Mouse (Mus musculus): ENCODE data around the gene Cby3. TPM values are rescaled to one million over a fixed set of nuclear protein-coding genes. Genes with fewer than 3 reads are reported as not detected.

Gene Cby3
- polyA plus RNA-seq, 1 experiment from 2014 or later = 0.49 TPM

DNA sequence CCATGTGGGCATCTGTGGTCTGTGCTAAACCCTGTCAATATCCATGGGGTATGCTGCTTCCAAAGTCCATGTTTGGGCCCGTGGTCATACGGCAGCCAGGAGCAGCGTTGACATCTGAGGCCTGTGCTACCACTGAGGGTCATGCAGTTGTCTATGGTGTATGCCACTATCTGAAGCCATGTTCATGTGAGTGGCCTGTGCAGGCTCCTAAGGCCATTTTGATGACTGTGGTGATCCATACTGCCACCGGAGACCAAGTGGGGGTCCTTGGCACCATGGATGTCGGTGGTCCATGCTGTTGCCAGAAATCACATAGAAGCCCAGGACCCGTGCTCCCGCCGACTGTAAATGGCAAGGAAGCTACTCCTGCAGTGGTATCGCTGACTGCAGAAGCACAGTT lies 13.3 kb downstream of the Cby3 start:
- Histone ChIP-seq H3K9ac (no peak overlapping the region), H3K36me3 (no peaks in the 10 kb centered on the region), H3K4me2 (replicated peaks) (no peak overlapping the region), H3K27ac (no peak overlapping the region), H3K9me3 (no peaks in the 10 kb centered on the region), H3K4me1 (replicated peaks) (no peaks in the 10 kb centered on the region), H3K27me3 (replicated peaks) (no peaks in the 10 kb centered on the region), H3K4me3 (replicated peaks) (no peak overlapping the region)
- ATAC-seq = no peak
- 91% methylated on average over 9 of the region's 9 CpGs for WGBS

- H3K36me3 ChIP-seq = no peaks in the 10 kb centered on the region
- H3K9me3 ChIP-seq = no peaks in the 10 kb centered on the region
- no peak overlapping the region for H3K27ac ChIP-seq
- no peak overlapping the region for H3K4me3 ChIP-seq (replicated peaks)
- no peak for ATAC-seq
- H3K4me2 ChIP-seq (replicated peaks) = no peak overlapping the region
- H3K27me3 ChIP-seq (replicated peaks) = no peaks in the 10 kb centered on the region
- H3K4me1 ChIP-seq (replicated peaks) = no peaks in the 10 kb centered on the region
- no peak overlapping the region for H3K9ac ChIP-seq
- 83% methylated on average over 5 of the region's 5 CpGs for WGBS
Measured at GRCm38 (mm10) chr11:50369360-50369911, 15.2 kb downstream of the Cby3 start.

GRCm38 (mm10) chr11:50370969-50371368 lies 16.7 kb downstream of the Cby3 start:
- Histone ChIP-seq H3K4me3 (replicated peaks) (no peak overlapping the region), H3K27ac (no peak overlapping the region), H3K9me3 (no peaks in the 10 kb centered on the region), H3K9ac (no peak overlapping the region), H3K4me1 (replicated peaks) (no peaks in the 10 kb centered on the region), H3K36me3 (no peaks in the 10 kb centered on the region), H3K4me2 (replicated peaks) (peak overlapping the region; percentile 87), H3K27me3 (replicated peaks) (no peaks in the 10 kb centered on the region)
- no peak for ATAC-seq
- WGBS = 62% methylated on average over 4 of the region's 4 CpGs

DNA sequence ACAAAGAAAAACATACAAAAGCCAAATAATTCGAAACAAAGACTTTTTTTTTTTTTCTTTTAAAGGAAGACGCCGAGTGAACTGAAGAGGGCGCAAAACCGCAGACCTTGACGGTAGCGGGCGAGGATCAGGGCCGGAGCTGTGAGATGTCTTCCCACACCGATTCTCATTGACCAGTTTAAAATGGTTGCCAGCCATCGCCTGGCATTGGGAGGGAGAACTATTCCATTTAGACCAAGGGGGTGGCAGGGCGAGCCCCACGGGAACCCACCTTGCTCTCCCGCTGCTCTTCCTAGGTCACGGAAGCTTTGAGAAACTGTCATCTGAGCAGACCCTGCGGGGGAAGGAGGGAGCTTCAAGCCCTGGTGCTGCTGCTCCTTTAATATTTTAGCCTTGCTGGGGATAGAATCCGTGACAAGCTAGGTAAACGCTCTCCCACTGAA lies 17.2 kb downstream of the Cby3 start:
- Histone ChIP-seq H3K4me2 (replicated peaks) (peak overlapping the region; percentile 87), H3K36me3 (no peaks in the 10 kb centered on the region), H3K9me3 (no peaks in the 10 kb centered on the region), H3K27me3 (replicated peaks) (no peaks in the 10 kb centered on the region), H3K27ac (0 out of 2 replicates have a peak overlapping the region, but pooled peaks have one; percentile 27), H3K4me3 (replicated peaks) (peak overlapping the region; percentile 40), H3K4me1 (replicated peaks) (peaks cover 3% of the 10 kb centered on the region; the same call in 1 of the 2 replicates), H3K9ac (peak overlapping the region; percentile 55)
- WGBS = 3% methylated on average over 18 of the region's 18 CpGs
- peak; percentile 61; the same call in 1 of the 2 replicates for ATAC-seq

DNA sequence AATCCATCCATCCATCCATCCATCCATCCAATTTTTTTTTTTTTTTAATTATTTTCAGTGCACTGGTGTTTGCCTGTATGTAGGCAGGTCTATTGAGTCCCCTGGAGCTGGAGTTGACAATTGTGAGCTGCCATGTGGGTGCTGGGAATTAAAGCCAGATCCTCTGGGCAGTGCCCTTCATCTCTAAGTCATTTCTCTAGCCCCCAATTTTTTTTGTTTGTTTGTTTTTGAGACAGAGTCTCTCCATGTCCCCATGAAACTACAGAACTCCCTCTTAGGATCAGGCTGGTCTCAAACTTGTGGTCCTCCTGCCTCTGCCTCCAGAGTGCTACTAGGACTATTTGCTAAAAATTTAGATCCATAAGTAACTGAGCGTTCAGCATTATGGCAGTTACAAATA lies 17.6 kb downstream of the Cby3 start:
- Histone ChIP-seq H3K9ac (0 out of 2 replicates have a peak overlapping the region, but pooled peaks have one; percentile 55), H3K36me3 (no peaks in the 10 kb centered on the region), H3K9me3 (no peaks in the 10 kb centered on the region), H3K4me2 (replicated peaks) (peak overlapping the region; percentile 87), H3K27me3 (replicated peaks) (no peaks in the 10 kb centered on the region), H3K27ac (no peak overlapping the region), H3K4me3 (replicated peaks) (no peak overlapping the region), H3K4me1 (replicated peaks) (peaks cover 7% of the 10 kb centered on the region; the same call in 1 of the 2 replicates)
- 97% methylated on average over 1 of the region's 1 CpGs for WGBS
- ATAC-seq = no peak

GRCm38 (mm10) chr11:50373086-50373485 lies 18.8 kb downstream of the Cby3 start:
- H3K4me3 ChIP-seq (replicated peaks) = no peak overlapping the region
- no peak overlapping the region for H3K27ac ChIP-seq
- no peak overlapping the region for H3K9ac ChIP-seq
- H3K27me3 ChIP-seq (replicated peaks) = no peaks in the 10 kb centered on the region
- H3K4me1 ChIP-seq (replicated peaks) = peaks cover 7% of the 10 kb centered on the region; the same call in 1 of the 2 replicates
- H3K4me2 ChIP-seq (replicated peaks) = no peak overlapping the region
- no peaks in the 10 kb centered on the region for H3K9me3 ChIP-seq
- ATAC-seq = no peak
- H3K36me3 ChIP-seq = no peaks in the 10 kb centered on the region

- H3K4me2 ChIP-seq (replicated peaks) = no peak overlapping the region
- no peaks in the 10 kb centered on the region for H3K27me3 ChIP-seq (replicated peaks)
- 80% methylated on average over 1 of the region's 1 CpGs for WGBS
- H3K4me1 ChIP-seq (replicated peaks) = peaks cover 7% of the 10 kb centered on the region; the same call in 1 of the 2 replicates
- H3K4me3 ChIP-seq (replicated peaks) = no peak overlapping the region
- H3K36me3 ChIP-seq = no peaks in the 10 kb centered on the region
- H3K9me3 ChIP-seq = no peaks in the 10 kb centered on the region
- no peak for ATAC-seq
- H3K9ac ChIP-seq = no peak overlapping the region
- no peak overlapping the region for H3K27ac ChIP-seq
Measured at GRCm38 (mm10) chr11:50373621-50374020, 19.4 kb downstream of the Cby3 start.

GRCm38 (mm10) chr11:50374286-50375015 lies 20.2 kb downstream of the Cby3 start:
- Histone ChIP-seq H3K4me1 (replicated peaks) (peaks cover 8% of the 10 kb centered on the region), H3K9me3 (no peaks in the 10 kb centered on the region), H3K4me2 (replicated peaks) (no peak overlapping the region), H3K4me3 (replicated peaks) (no peak overlapping the region), H3K9ac (no peak overlapping the region), H3K36me3 (no peaks in the 10 kb centered on the region), H3K27me3 (replicated peaks) (no peaks in the 10 kb centered on the region), H3K27ac (no peak overlapping the region)
- WGBS = 84% methylated on average over 13 of the region's 13 CpGs
- no peak for ATAC-seq

- H3K27me3 ChIP-seq (replicated peaks) = no peaks in the 10 kb centered on the region
- ATAC-seq = no peak
Measured at GRCm38 (mm10) chr11:50375421-50375820, 21.2 kb downstream of the Cby3 start.

GRCm38 (mm10) chr11:50376156-50376790 lies 22.0 kb downstream of the Cby3 start:
- H3K27ac ChIP-seq = peak overlapping the region; percentile 96
- no peaks in the 10 kb centered on the region for H3K27me3 ChIP-seq (replicated peaks)
- H3K9me3 ChIP-seq = no peaks in the 10 kb centered on the region
- H3K4me2 ChIP-seq (replicated peaks) = peak overlapping the region; percentile 90
- H3K9ac ChIP-seq = peak overlapping the region; percentile 74
- 30% methylated on average over 10 of the region's 10 CpGs for WGBS
- no peak for ATAC-seq
- peaks cover 13% of the 10 kb centered on the region for H3K4me1 ChIP-seq (replicated peaks)
- H3K4me3 ChIP-seq (replicated peaks) = peak overlapping the region; percentile 96
- no peaks in the 10 kb centered on the region for H3K36me3 ChIP-seq

More at GRCm38 (mm10) chr11:50375421-50375820, 21.2 kb downstream of the Cby3 start:
- Histone ChIP-seq H3K36me3 (no peaks in the 10 kb centered on the region), H3K4me1 (replicated peaks) (peaks cover 12% of the 10 kb centered on the region), H3K9me3 (no peaks in the 10 kb centered on the region), H3K4me2 (replicated peaks) (no peak overlapping the region), H3K27ac (no peak overlapping the region), H3K4me3 (replicated peaks) (no peak overlapping the region), H3K9ac (no peak overlapping the region)
- 91% methylated on average over 5 of the region's 5 CpGs for WGBS

GRCm38 (mm10) chr11:50376911-50377891 lies 22.9 kb downstream of the Cby3 start, which contains the start of gene Hnrnph1:
Gene Hnrnph1 (plus strand): TSS chr11:50376990.
- peak within 1 kb of the TSS; percentile 98 for H3K9ac ChIP-seq
- no peaks in the 10 kb centered on the region for H3K36me3 ChIP-seq
- peak within 1 kb of the TSS; percentile 100 for H3K27ac ChIP-seq
- no peaks in the 10 kb centered on the region for H3K9me3 ChIP-seq
- H3K4me1 ChIP-seq (replicated peaks) = peaks cover 14% of the 10 kb centered on the region
- no peaks in the 10 kb centered on the region for H3K27me3 ChIP-seq (replicated peaks)
- H3K4me3 ChIP-seq (replicated peaks) = peak within 1 kb of the TSS; percentile 96
- peak within 1 kb of the TSS; percentile 90 for H3K4me2 ChIP-seq (replicated peaks)
- peak; percentile 94 for ATAC-seq
- under 1% methylated on average over 76 of the region's 76 CpGs for WGBS
